Mouse (Mus musculus): ENCODE data around the gene Obsl1.

GRCm38 (mm10) chr1:75480735-75481134 lies 25.5 kb downstream of the Obsl1 start:
- TF ChIP-seq POLR2A (IDR thresholded peaks at IDR 0.05; ENCODE audit: borderline replicate concordance, extremely low read depth, insufficient read depth, insufficient read length, poor library complexity, severe bottlenecking) = no peak
- TF ChIP-seq CTCF (IDR thresholded peaks at IDR 0.05; ENCODE audit: borderline replicate concordance, extremely low read depth, insufficient read depth, insufficient read length) = no peak
